Mouse (Mus musculus) stomach, embryonic 15.5 days (tissue): ENCODE measurements around the gene Mre11a. TPM values are rescaled to one million over a fixed set of nuclear protein-coding genes. Genes with fewer than 3 reads are reported as not detected.
"Not testable (repeated sequence)": the region's sequence is repeated elsewhere in the genome, so short reads cannot be mapped to it uniquely, and the experiment has no call there.

Experiments used
- ATAC-seq: fragments of 200-750 bp; cut with Nextera tagmentation; 2 replicates; pipeline ENCODE4 v1.8.0; 2017; ENCODE audit warnings: low read depth, moderate number of reproducible peaks, moderate TSS enrichment; ENCODE audit not compliant: insufficient read depth, low FRiP score
- H3K27ac ChIP-seq: fragments of 300-500 bp; sonication (generic); 2 replicates; pipeline ENCODE4 v1.5.1; 2015; ENCODE audit warnings: mild to moderate bottlenecking, inconsistent platforms
- H3K27me3 ChIP-seq: fragments of 300-500 bp; sonication (generic); replicated peaks from 2 replicates; pipeline ENCODE4 v1.6.1; 2015; ENCODE audit warnings: inconsistent platforms
- H3K36me3 ChIP-seq: fragments of 300-500 bp; sonication (generic); 2 replicates; pipeline ENCODE4 v1.6.1; 2015; ENCODE audit warnings: inconsistent platforms
- H3K4me1 ChIP-seq: fragments of 300-500 bp; sonication (generic); 2 replicates; pipeline ENCODE4 v1.6.1; 2015; ENCODE audit warnings: inconsistent platforms
- H3K4me2 ChIP-seq: fragments of 300-500 bp; sonication (generic); 2 replicates; pipeline ENCODE4 v1.6.1; 2015; ENCODE audit warnings: mild to moderate bottlenecking, inconsistent platforms
- H3K4me3 ChIP-seq: fragments of 300-500 bp; sonication (generic); replicated peaks from 2 replicates; pipeline ENCODE4 v1.5.1; 2015; ENCODE audit warnings: inconsistent platforms
- H3K9ac ChIP-seq: fragments of 300-500 bp; sonication (generic); 2 replicates; pipeline ENCODE4 v1.6.1; 2015; ENCODE audit warnings: inconsistent platforms
- H3K9me3 ChIP-seq: fragments of 300-500 bp; sonication (generic); 2 replicates; pipeline ENCODE4 v1.6.1; 2016; ENCODE audit warnings: inconsistent platforms
- WGBS: fragments of 180-500 bp; shearing (Covaris S2); methylation state at CpG from one replicate; pipeline ENCODE4 v1.1.7; 2015; 5-methylcytosine and 5-hydroxymethylcytosine counted together
- polyA plus RNA-seq: library from polyadenylated mRNA; unstranded; fragments of >200 nt; fragmentation: Nextera tagmentation; extraction: Ambion mirVana; gene quantifications from 2 replicates; pipeline ENCODE4 v1.2.1, GENCODE M21; 2015

Mre11a gene
- polyA plus RNA-seq, 1 experiment from 2014 or later, result 20.2 TPM

GRCm38 (mm10) chr9:14872181-14872930, 87.9 kb downstream of the Mre11a start:
- Histone ChIP-seq H3K4me2 (no peak overlapping the region), H3K9me3 (no peaks in the 10 kb centered on the region), H3K4me1 (no peaks in the 10 kb centered on the region), H3K27ac (no peak overlapping the region), H3K36me3 (no peaks in the 10 kb centered on the region), H3K27me3 (no peaks in the 10 kb centered on the region), H3K4me3 (no peak overlapping the region), H3K9ac (no peak overlapping the region)
- no peak for ATAC-seq
- WGBS, result 56% methylated on average over 17 of the region's 17 CpGs

GRCm38 (mm10) chr9:14875743-14876507, 91.5 kb downstream of the Mre11a start:
- Histone ChIP-seq H3K36me3 (no peaks in the 10 kb centered on the region), H3K4me2 (no peak overlapping the region), H3K27me3 (no peaks in the 10 kb centered on the region), H3K4me1 (no peaks in the 10 kb centered on the region), H3K27ac (no peak overlapping the region), H3K9ac (no peak overlapping the region), H3K9me3 (no peaks in the 10 kb centered on the region), H3K4me3 (no peak overlapping the region)
- 68% methylated on average over 5 of the region's 5 CpGs for WGBS
- no peak for ATAC-seq

GRCm38 (mm10) chr9:14876566-14876965, 92.1 kb downstream of the Mre11a start:
- H3K4me3 ChIP-seq, H3K36me3 ChIP-seq, H3K4me2 ChIP-seq, H3K27me3 ChIP-seq, H3K4me1 ChIP-seq, H3K27ac ChIP-seq, H3K9ac ChIP-seq, ATAC-seq, H3K9me3 ChIP-seq: not testable (repeated sequence)
- 37% methylated on average over 8 of the region's 8 CpGs for WGBS

GRCm38 (mm10) chr9:14884641-14885040, 100.2 kb downstream of the Mre11a start:
- ATAC-seq, result no peak
- no peaks in the 10 kb centered on the region for H3K36me3 ChIP-seq

GRCm38 (mm10) chr9:14885151-14885550, 100.7 kb downstream of the Mre11a start:
- Histone ChIP-seq H3K4me3 (no peak overlapping the region), H3K4me1 (no peaks in the 10 kb centered on the region), H3K9ac (no peak overlapping the region), H3K27ac (no peak overlapping the region), H3K36me3 (no peaks in the 10 kb centered on the region), H3K27me3 (no peaks in the 10 kb centered on the region), H3K4me2 (no peak overlapping the region), H3K9me3 (no peaks in the 10 kb centered on the region)
- ATAC-seq, result no peak

More at GRCm38 (mm10) chr9:14884641-14885040, 100.2 kb downstream of the Mre11a start:
- H3K9me3 ChIP-seq, result no peaks in the 10 kb centered on the region
- no peaks in the 10 kb centered on the region for H3K4me1 ChIP-seq
- no peaks in the 10 kb centered on the region for H3K27me3 ChIP-seq
- H3K27ac ChIP-seq, result no peak overlapping the region
- no peak overlapping the region for H3K4me2 ChIP-seq
- no peak overlapping the region for H3K9ac ChIP-seq
- WGBS, result 57% methylated on average over 4 of the region's 4 CpGs
- no peak overlapping the region for H3K4me3 ChIP-seq

GRCm38 (mm10) chr9:14885954-14886353, 101.5 kb downstream of the Mre11a start:
- Histone ChIP-seq H3K27me3 (no peaks in the 10 kb centered on the region), H3K4me2 (no peak overlapping the region), H3K4me1 (no peaks in the 10 kb centered on the region), H3K36me3 (no peaks in the 10 kb centered on the region), H3K9ac (no peak overlapping the region), H3K9me3 (no peaks in the 10 kb centered on the region), H3K27ac (no peak overlapping the region), H3K4me3 (no peak overlapping the region)
- no peak for ATAC-seq
- 47% methylated on average over 1 of the region's 1 CpGs for WGBS

Other genes starting within 250 kb of the Mre11a start
- 16.8 and 17.2 TPM in 2 replicates for gene Amotl1, start 139.6 kb upstream of the Mre11a start, polyA plus RNA-seq
- 0.10 and 0.14 TPM in 2 replicates for gene Piwil4, start 43.9 kb upstream of the Mre11a start, polyA plus RNA-seq
- gene Fut4, start 32.3 kb upstream of the Mre11a start, polyA plus RNA-seq, result 6.6 and 7.5 TPM in 2 replicates
- gene 1700012B09Rik, start 13.6 kb upstream of the Mre11a start, polyA plus RNA-seq, result not detected in 2 replicates
- gene Ankrd49, start 202 bp downstream of the Mre11a start, polyA plus RNA-seq, result 39.6 and 42.6 TPM in 2 replicates
- gene Gpr83, start 75.6 kb downstream of the Mre11a start, polyA plus RNA-seq, result 0.34 and 0.54 TPM in 2 replicates
- gene Izumo1r, start 119.3 kb downstream of the Mre11a start, polyA plus RNA-seq, result not detected in 2 replicates